Mouse (Mus musculus): ENCODE measurements around the gene Slc24a5. TPM values are rescaled to one million over a fixed set of nuclear protein-coding genes. Genes with fewer than 3 reads are reported as not detected.

The Slc24a5 gene
- not detected for total RNA-seq (2023)

DNA sequence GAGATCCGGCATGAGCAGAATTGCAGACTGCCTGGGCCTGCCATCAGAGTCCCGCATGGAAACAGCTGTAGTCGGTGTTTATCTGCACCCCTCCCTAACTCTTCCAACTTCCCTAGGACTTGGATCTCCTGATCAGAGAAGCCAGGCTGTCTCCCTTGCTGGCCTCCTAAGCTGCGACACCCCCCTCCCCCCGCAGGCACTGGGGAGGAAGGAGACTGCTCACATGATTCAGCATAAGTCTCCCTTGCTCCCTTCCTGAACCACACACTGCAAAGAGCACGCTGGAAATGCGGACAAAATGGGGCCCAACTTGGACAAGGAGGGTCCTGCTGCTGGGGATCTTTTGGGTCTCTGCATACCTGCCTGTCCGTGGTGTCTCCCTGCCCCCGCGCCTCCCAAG, at the start of gene Slc24a5:
Slc24a5 (plus strand) TSS at position 231 of the 400 bp plus-strand sequence.

DNA sequence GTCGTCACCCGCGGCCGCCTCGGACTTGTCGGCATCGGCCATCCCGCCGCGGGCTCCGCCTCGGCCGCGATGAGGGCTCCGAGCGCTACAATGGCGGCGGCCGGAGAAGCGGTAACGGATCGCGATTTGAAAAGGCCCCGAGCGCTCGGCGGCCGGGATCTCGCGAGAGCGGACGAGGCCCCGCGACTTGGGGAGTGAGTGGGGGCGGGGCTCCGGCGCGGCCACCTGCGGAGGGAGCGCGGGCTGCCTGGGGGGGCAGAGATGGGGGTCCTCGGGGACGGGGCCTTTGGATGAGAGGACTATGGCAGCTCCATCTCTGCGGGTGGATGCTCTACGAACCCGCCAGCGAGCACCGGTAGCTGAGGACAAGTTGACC, 55.5 kb downstream of the Slc24a5 start, which contains the start of gene Myef2:
Myef2 (minus strand) TSS at position 185 of the 376 bp plus-strand sequence.

DNA sequence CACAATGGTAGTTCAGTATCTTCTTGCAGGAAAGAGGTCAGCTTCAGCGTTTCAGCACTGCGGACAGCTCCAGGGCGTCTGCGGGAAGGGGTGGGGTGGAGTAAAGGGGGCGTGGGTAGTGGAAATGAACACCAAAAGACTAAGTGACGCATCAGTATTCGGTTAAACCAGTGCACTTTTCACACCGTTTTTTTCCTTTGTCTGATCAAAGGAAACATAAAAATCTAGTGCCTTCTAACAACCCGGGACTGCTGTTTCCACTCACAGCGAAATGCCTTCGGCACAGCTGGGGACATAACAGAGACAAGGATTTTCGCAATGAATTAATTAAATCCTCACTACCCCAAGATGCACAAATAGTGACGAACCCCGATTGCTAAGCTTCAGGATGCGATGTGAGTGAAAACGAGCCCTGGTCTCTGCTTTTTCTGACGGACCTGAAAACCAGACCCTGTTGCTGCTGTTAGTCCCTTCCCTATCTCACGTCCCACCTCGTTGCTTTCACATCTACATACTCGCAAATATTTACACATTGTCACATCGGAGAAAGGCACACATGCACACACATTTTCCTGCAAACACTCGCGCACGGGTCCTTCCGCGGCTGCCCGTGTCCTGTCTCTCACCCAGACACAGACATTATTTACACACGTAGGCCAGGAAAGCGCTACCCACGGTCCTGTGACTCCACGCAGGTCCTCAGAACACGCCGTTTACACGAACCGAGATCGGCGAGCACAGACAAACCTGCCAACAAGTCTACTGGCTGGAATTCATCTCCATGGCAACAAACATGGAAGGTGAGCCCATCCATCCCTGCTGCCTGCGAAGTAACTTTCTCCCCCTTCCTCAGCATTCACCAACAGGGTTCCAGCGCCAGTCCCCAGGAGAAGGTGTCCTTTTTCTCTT, 68.2 kb downstream of the Slc24a5 start, which contains the start of gene Ctxn2:
Ctxn2 (plus strand) TSS at position 790 of the 909 bp plus-strand sequence.

Other genes with a start within 250 kb of the Slc24a5 start
- 10 to 100 TPM; 10.7 to 12.2 TPM for gene Myef2, start 55.5 kb downstream of the Slc24a5 start, total RNA-seq (2023)
- gene Ctxn2, start 68.6 kb downstream of the Slc24a5 start, total RNA-seq (2023): not detected
- gene Slc12a1, start 84.4 kb downstream of the Slc24a5 start, total RNA-seq (2023): not detected
- 1 to 10 TPM; 5.3 to 7.1 TPM for gene Dut, start 179.1 kb downstream of the Slc24a5 start, total RNA-seq (2023)

All from monocyte, adult 59 days (primary cell).